In genomic region chr1:37656017-37656416, GRCm38 (mm10) we compare ENCODE assay signal across 34 mouse cellular contexts.
"Had no signal": no experiment of that assay in that cellular context is flagged by ENCODE, and none has a peak within 500 bp of the region (broad histone marks: within the 10 kb centered on the region; RNA-seq: fewer than 3 reads in every experiment).

No protein-coding gene starts in this region.

- H3K36me3 ChIP-seq: heart, embryonic 12.5 days; heart, embryonic 13.5 days; heart, embryonic 15.5 days; hindbrain, embryonic 10.5 days; hindbrain, embryonic 12.5 days; hindbrain, embryonic 13.5 days; hindbrain, embryonic 15.5 days; intestine, embryonic 15.5 days; kidney, embryonic 15.5 days had no signal

- H3K4me2 ChIP-seq: heart, embryonic 11.5 days; heart, embryonic 12.5 days; heart, embryonic 13.5 days; heart, embryonic 15.5 days; hindbrain, embryonic 12.5 days; hindbrain, embryonic 13.5 days; hindbrain, embryonic 14.5 days; hindbrain, embryonic 15.5 days; intestine, embryonic 15.5 days; kidney, embryonic 15.5 days had no signal

- H3K4me1 ChIP-seq: heart, embryonic 12.5 days; heart, embryonic 13.5 days; heart, embryonic 15.5 days; hindbrain, embryonic 10.5 days; hindbrain, embryonic 12.5 days; hindbrain, embryonic 13.5 days; hindbrain, embryonic 15.5 days; intestine, embryonic 15.5 days; kidney, embryonic 15.5 days had no signal

- H3K9ac ChIP-seq: heart, embryonic 12.5 days; heart, embryonic 13.5 days; heart, embryonic 15.5 days; hindbrain, embryonic 12.5 days; hindbrain, embryonic 13.5 days; hindbrain, embryonic 14.5 days; hindbrain, embryonic 15.5 days; intestine, embryonic 15.5 days; kidney, embryonic 15.5 days had no signal

- H3K9me3 ChIP-seq: heart, embryonic 15.5 days; hindbrain, embryonic 15.5 days; intestine, embryonic 15.5 days; kidney, embryonic 15.5 days had no signal

- H3K27me3 ChIP-seq: heart, embryonic 12.5 days; heart, embryonic 13.5 days; heart, embryonic 15.5 days; hindbrain, embryonic 12.5 days; hindbrain, embryonic 13.5 days; hindbrain, embryonic 15.5 days; intestine, embryonic 15.5 days; kidney, embryonic 15.5 days had no signal

- ATAC-seq: hindbrain, embryonic 16.5 days; hindbrain, postnatal 0 days; inflammation-experienced regulatory T-cells, adult 6 months; intestine, embryonic 15.5 days; intestine, embryonic 16.5 days; intestine, postnatal 0 days had no signal

- H3K27ac ChIP-seq: heart, embryonic 13.5 days; heart, embryonic 15.5 days; hindbrain, embryonic 10.5 days; hindbrain, embryonic 12.5 days; hindbrain, embryonic 13.5 days; hindbrain, embryonic 14.5 days; hindbrain, embryonic 15.5 days; hindbrain, postnatal 0 days; intestine, embryonic 15.5 days; kidney, embryonic 15.5 days; kidney, postnatal 0 days; layer of hippocampus, adult 2 months; left cerebral cortex, adult 2 months had no signal

- H3K4me3 ChIP-seq: heart, embryonic 12.5 days; heart, embryonic 13.5 days; heart, embryonic 15.5 days; hindbrain, embryonic 10.5 days; hindbrain, embryonic 12.5 days; hindbrain, embryonic 13.5 days; hindbrain, embryonic 15.5 days; intestine, embryonic 15.5 days; kidney, embryonic 15.5 days; layer of hippocampus, adult 2 months; left cerebral cortex, adult 2 months had no signal

- DNase-seq: heart, postnatal 10 days; heart, postnatal 36 days; heart, postnatal 4 days; kidney, adult 11 months; kidney, adult 18-20 months; kidney, adult 2 months; kidney, adult 8-10 months; kidney, adult 9 months; kidney, postnatal 10 days; kidney, postnatal 14 days; kidney, postnatal 25 days; kidney, postnatal 36 days; kidney, postnatal 4 days; layer of hippocampus, adult 9-11 months; layer of hippocampus, postnatal 36 days had no signal
